Mouse (Mus musculus) megakaryocyte, embryonic 14.5 days (primary cell): ENCODE data around the gene Nisch.

Experiments
- FLI1 ChIP-seq: IDR thresholded peaks from 2 replicates; pipeline ENCODE4 v1.6.1; 2012; ENCODE audit warnings: low read length, inconsistent platforms, mixed read lengths
- GATA1 ChIP-seq: IDR thresholded peaks from 3 replicates; pipeline ENCODE4 v1.6.1; 2012; ENCODE audit warnings: mixed read lengths, low read length, inconsistent platforms, borderline replicate concordance

GRCm38 (mm10) chr14:31173537-31173936 is 43.2 kb downstream of the Nisch start:
- no peak for TF ChIP-seq GATA1
- no peak for TF ChIP-seq FLI1
